Mouse (Mus musculus): ENCODE results near the gene Pdzrn3. TPM values are rescaled to one million over a fixed set of nuclear protein-coding genes. Genes with fewer than 3 reads are reported as not detected.

Gene Pdzrn3
- polyA plus RNA-seq, 1 experiment from 2014 or later = 0.54 TPM

DNA sequence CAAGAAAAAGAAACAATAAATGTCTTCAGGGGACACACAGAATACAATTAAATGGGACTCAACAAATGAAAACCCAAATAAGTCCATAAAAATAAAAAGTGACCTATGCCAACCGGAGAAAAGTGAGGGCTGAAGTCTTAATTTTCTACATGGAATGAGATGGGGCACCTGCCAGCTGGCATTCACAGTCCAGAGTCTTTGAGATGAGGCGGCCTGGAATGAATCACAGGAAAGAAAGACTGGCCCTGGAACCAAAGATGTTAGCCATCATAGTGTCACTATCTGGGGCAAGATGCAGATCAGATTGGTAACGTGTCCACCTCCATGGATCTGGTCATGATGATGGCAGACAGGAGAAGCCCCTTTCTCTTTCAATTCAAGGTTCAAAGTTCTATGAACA lies 50.5 kb downstream of the Pdzrn3 start:
- ATAC-seq (ENCODE audit: low read depth) = no peak
- Histone ChIP-seq H3K9ac (ENCODE audit: low read depth, low read length) (no peak overlapping the region), H3K9me3 (replicated peaks; ENCODE audit: control insufficient read depth, low read length) (no peaks in the 10 kb centered on the region), H3K27me3 (ENCODE audit: control insufficient read depth, insufficient read depth, low read depth, low read length) (no peaks in the 10 kb centered on the region), H3K4me3 (ENCODE audit: low read depth, low read length) (no peak overlapping the region), H3K4me1 (ENCODE audit: control insufficient read depth, low read depth, low read length) (no peaks in the 10 kb centered on the region; the same call in 1 of the 2 replicates), H3K36me3 (ENCODE audit: control insufficient read depth, insufficient read depth) (no peaks in the 10 kb centered on the region), H3K4me2 (ENCODE audit: low read depth, low read length) (no peak overlapping the region), H3K27ac (ENCODE audit: low read length) (no peak overlapping the region)
- 67% methylated on average over 3 of the region's 3 CpGs for WGBS (ENCODE audit: insufficient replicate concordance)

DNA sequence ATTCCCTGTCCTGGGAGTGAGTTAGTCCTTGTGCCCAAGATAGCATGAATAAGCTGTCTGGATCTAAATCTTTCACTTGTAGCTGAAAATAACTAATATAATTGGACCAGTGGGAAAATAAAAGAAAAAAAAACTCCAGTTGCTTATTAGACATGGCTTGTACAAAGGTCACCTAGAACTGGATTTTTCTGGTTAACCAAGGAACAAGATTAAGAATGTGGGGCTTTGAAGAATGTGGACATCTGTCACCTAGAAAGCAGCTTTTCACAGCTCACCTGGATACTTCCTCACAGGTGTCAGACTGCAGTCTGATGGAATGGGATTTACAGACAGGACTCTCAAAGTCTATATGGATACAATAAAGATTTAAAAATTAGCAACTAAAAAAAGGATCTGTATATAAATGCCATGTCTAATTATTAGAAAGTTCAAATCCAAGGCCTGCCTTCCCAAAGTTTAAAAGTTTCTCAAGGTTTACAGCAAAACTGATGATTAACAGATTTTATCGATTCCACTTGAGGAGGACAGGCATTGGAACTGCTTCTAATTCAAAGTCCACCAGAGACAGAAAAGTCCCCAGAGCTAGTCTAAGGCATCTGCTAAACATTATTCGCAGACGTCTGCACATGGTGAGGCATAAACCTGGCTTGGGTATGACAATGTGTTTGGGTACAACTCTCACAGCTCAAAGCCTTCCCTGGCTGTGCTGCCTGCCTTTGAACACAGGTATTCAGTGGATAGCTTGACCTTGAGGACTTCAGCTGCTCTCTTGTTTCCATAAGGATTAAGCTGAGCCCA lies 51.7 kb downstream of the Pdzrn3 start:
- H3K36me3 ChIP-seq (ENCODE audit: control insufficient read depth, insufficient read depth) = no peaks in the 10 kb centered on the region
- H3K4me2 ChIP-seq (ENCODE audit: low read depth, low read length) = no peak overlapping the region
- no peaks in the 10 kb centered on the region for H3K27me3 ChIP-seq (ENCODE audit: control insufficient read depth, insufficient read depth, low read depth, low read length)
- H3K4me3 ChIP-seq (ENCODE audit: low read depth, low read length) = no peak overlapping the region
- no peak overlapping the region for H3K27ac ChIP-seq (ENCODE audit: low read length)
- H3K4me1 ChIP-seq (ENCODE audit: control insufficient read depth, low read depth, low read length) = no peaks in the 10 kb centered on the region; the same call in 1 of the 2 replicates
- WGBS (ENCODE audit: insufficient replicate concordance) = 52% methylated on average over 3 of the region's 3 CpGs
- ATAC-seq (ENCODE audit: low read depth) = no peak
- H3K9ac ChIP-seq (ENCODE audit: low read depth, low read length) = no peak overlapping the region
- H3K9me3 ChIP-seq (replicated peaks; ENCODE audit: control insufficient read depth, low read length) = no peaks in the 10 kb centered on the region

DNA sequence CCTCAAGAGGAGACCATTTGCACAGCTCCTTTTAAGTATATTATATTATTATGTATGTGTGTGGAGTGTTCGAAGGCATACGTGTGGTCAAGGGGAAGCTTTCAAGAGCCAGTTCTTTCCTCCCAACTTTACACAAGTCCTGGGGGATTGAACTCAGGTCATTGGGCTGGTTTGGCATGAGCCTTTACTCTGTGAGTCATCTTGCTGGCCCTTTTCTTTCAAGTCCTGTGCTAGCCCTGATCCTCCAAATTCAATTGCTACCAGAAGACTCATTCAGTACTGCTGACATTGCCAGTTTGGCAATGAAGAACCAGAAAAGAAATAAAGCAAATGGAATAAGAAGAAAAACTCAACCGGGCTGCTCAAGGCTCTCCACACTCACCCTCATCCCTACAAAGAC lies 55.1 kb downstream of the Pdzrn3 start:
- H3K4me3 ChIP-seq (ENCODE audit: low read depth, low read length) = no peak overlapping the region
- no peaks in the 10 kb centered on the region for H3K9me3 ChIP-seq (replicated peaks; ENCODE audit: control insufficient read depth, low read length)
- no peaks in the 10 kb centered on the region for H3K27me3 ChIP-seq (ENCODE audit: control insufficient read depth, insufficient read depth, low read depth, low read length)
- no peaks in the 10 kb centered on the region for H3K4me1 ChIP-seq (ENCODE audit: control insufficient read depth, low read depth, low read length)
- no peaks in the 10 kb centered on the region for H3K36me3 ChIP-seq (ENCODE audit: control insufficient read depth, insufficient read depth)
- H3K9ac ChIP-seq (ENCODE audit: low read depth, low read length) = no peak overlapping the region
- WGBS (ENCODE audit: insufficient replicate concordance) = 70% methylated on average over 3 of the region's 3 CpGs
- no peak overlapping the region for H3K4me2 ChIP-seq (ENCODE audit: low read depth, low read length)
- H3K27ac ChIP-seq (ENCODE audit: low read length) = no peak overlapping the region
- no peak for ATAC-seq (ENCODE audit: low read depth)

GRCm38 (mm10) chr6:101320386-101320785 lies 57.3 kb downstream of the Pdzrn3 start:
- Histone ChIP-seq H3K9me3 (replicated peaks; ENCODE audit: control insufficient read depth, low read length) (no peaks in the 10 kb centered on the region), H3K4me2 (ENCODE audit: low read depth, low read length) (no peak overlapping the region), H3K4me3 (ENCODE audit: low read depth, low read length) (no peak overlapping the region), H3K27ac (ENCODE audit: low read length) (no peak overlapping the region), H3K4me1 (ENCODE audit: control insufficient read depth, low read depth, low read length) (no peaks in the 10 kb centered on the region), H3K9ac (ENCODE audit: low read depth, low read length) (no peak overlapping the region), H3K27me3 (ENCODE audit: control insufficient read depth, insufficient read depth, low read depth, low read length) (no peaks in the 10 kb centered on the region), H3K36me3 (ENCODE audit: control insufficient read depth, insufficient read depth) (no peaks in the 10 kb centered on the region)
- no peak for ATAC-seq (ENCODE audit: low read depth)
- 58% methylated on average over 3 of the region's 3 CpGs for WGBS (ENCODE audit: insufficient replicate concordance)

DNA sequence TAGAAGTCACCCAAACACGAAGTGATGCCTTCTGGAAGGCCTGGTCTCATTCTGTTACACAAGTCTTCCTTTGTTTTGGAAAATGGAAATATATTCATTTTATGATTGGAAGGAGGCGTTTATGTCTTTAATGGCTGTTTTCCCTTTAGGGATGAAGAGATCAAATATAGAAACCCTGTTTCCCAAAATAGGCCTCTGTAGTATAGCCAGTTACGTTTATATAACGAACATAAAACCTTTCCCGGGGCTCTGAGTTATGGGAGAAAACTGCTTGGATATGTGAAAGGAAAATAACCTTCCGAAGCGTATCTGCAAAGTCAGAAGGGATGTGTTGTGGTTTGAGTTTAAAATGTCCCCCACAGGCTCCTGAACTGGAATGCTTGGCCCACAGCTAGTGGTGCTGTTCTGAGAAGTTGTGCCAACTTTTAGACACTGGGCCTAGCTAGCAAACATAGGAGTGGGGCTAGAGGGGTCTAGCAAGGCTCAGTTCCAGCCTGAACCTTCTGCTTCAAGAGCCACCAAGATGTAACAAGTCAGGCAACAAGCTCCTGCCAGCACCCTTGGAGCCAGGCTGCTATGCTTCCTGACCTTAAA lies 58.2 kb downstream of the Pdzrn3 start:
- no peaks in the 10 kb centered on the region for H3K27me3 ChIP-seq (ENCODE audit: control insufficient read depth, insufficient read depth, low read depth, low read length)
- 74% methylated on average over 7 of the region's 7 CpGs for WGBS (ENCODE audit: insufficient replicate concordance)
- H3K4me3 ChIP-seq (ENCODE audit: low read depth, low read length) = no peak overlapping the region
- H3K27ac ChIP-seq (ENCODE audit: low read length) = no peak overlapping the region
- H3K9me3 ChIP-seq (replicated peaks; ENCODE audit: control insufficient read depth, low read length) = no peaks in the 10 kb centered on the region
- H3K9ac ChIP-seq (ENCODE audit: low read depth, low read length) = no peak overlapping the region
- ATAC-seq (ENCODE audit: low read depth) = no peak
- H3K4me2 ChIP-seq (ENCODE audit: low read depth, low read length) = no peak overlapping the region
- H3K36me3 ChIP-seq (ENCODE audit: control insufficient read depth, insufficient read depth) = no peaks in the 10 kb centered on the region
- no peaks in the 10 kb centered on the region for H3K4me1 ChIP-seq (ENCODE audit: control insufficient read depth, low read depth, low read length)

DNA sequence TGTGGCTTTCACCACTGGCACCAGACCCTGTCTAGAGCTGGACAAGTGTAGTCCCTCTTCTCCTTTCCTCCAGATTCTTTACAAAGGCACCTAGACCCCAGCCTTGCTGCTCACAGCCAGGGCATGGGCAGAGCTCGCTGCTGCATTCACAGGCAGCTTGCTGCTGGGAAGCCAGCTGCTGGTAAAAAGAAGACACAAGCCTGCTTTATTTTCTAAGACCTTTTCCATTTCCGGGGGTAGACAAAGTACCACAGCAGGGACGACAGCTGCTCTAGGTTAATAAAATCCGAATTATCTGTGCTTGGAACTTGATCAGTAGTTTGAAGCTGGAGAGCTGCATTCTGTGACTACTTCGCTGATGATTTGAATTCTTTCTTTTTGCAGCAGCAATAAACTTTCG lies 59.2 kb downstream of the Pdzrn3 start:
- no peak overlapping the region for H3K4me3 ChIP-seq (ENCODE audit: low read depth, low read length)
- H3K9me3 ChIP-seq (replicated peaks; ENCODE audit: control insufficient read depth, low read length) = no peaks in the 10 kb centered on the region
- no peak overlapping the region for H3K27ac ChIP-seq (ENCODE audit: low read length)
- H3K4me1 ChIP-seq (ENCODE audit: control insufficient read depth, low read depth, low read length) = no peaks in the 10 kb centered on the region
- no peaks in the 10 kb centered on the region for H3K36me3 ChIP-seq (ENCODE audit: control insufficient read depth, insufficient read depth)
- no peak overlapping the region for H3K4me2 ChIP-seq (ENCODE audit: low read depth, low read length)
- ATAC-seq (ENCODE audit: low read depth) = no peak
- H3K27me3 ChIP-seq (ENCODE audit: control insufficient read depth, insufficient read depth, low read depth, low read length) = no peaks in the 10 kb centered on the region
- H3K9ac ChIP-seq (ENCODE audit: low read depth, low read length) = no peak overlapping the region
- WGBS (ENCODE audit: insufficient replicate concordance) = 56% methylated on average over 6 of the region's 6 CpGs

GRCm38 (mm10) chr6:101311446-101311845 lies 66.3 kb downstream of the Pdzrn3 start:
- no peak for ATAC-seq (ENCODE audit: low read depth)
- Histone ChIP-seq H3K4me2 (ENCODE audit: low read depth, low read length) (no peak overlapping the region), H3K4me3 (ENCODE audit: low read depth, low read length) (no peak overlapping the region), H3K36me3 (ENCODE audit: control insufficient read depth, insufficient read depth) (no peaks in the 10 kb centered on the region), H3K9ac (ENCODE audit: low read depth, low read length) (no peak overlapping the region), H3K9me3 (replicated peaks; ENCODE audit: control insufficient read depth, low read length) (no peaks in the 10 kb centered on the region), H3K4me1 (ENCODE audit: control insufficient read depth, low read depth, low read length) (no peaks in the 10 kb centered on the region), H3K27me3 (ENCODE audit: control insufficient read depth, insufficient read depth, low read depth, low read length) (no peaks in the 10 kb centered on the region), H3K27ac (ENCODE audit: low read length) (no peak overlapping the region)
- WGBS (ENCODE audit: insufficient replicate concordance) = 19% methylated on average over 6 of the region's 6 CpGs

DNA sequence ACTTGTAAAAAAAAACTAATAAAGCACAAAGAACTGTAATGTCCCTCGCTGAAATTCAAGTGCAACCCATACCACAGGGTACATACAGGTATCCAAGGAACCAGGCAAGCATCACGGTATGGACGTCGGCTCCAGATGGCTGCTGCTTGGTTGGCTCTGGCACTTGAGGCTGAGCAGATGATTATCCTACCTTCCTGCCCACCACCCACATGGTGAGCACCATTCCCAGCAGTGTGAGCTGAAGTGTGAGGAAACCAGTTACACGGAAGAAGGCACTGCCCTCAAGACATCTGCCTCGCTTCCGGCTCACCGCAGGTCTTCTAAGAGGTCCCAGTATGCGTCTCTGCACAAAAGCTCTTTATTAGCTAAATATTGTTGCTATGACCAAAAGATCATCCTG lies 67.2 kb downstream of the Pdzrn3 start:
- H3K9me3 ChIP-seq (replicated peaks; ENCODE audit: control insufficient read depth, low read length) = no peaks in the 10 kb centered on the region
- H3K27me3 ChIP-seq (ENCODE audit: control insufficient read depth, insufficient read depth, low read depth, low read length) = no peaks in the 10 kb centered on the region
- H3K27ac ChIP-seq (ENCODE audit: low read length) = no peak overlapping the region
- 77% methylated on average over 9 of the region's 9 CpGs for WGBS (ENCODE audit: insufficient replicate concordance)
- H3K9ac ChIP-seq (ENCODE audit: low read depth, low read length) = no peak overlapping the region
- no peaks in the 10 kb centered on the region for H3K36me3 ChIP-seq (ENCODE audit: control insufficient read depth, insufficient read depth)
- H3K4me1 ChIP-seq (ENCODE audit: control insufficient read depth, low read depth, low read length) = no peaks in the 10 kb centered on the region
- no peak for ATAC-seq (ENCODE audit: low read depth)
- no peak overlapping the region for H3K4me3 ChIP-seq (ENCODE audit: low read depth, low read length)
- no peak overlapping the region for H3K4me2 ChIP-seq (ENCODE audit: low read depth, low read length)

DNA sequence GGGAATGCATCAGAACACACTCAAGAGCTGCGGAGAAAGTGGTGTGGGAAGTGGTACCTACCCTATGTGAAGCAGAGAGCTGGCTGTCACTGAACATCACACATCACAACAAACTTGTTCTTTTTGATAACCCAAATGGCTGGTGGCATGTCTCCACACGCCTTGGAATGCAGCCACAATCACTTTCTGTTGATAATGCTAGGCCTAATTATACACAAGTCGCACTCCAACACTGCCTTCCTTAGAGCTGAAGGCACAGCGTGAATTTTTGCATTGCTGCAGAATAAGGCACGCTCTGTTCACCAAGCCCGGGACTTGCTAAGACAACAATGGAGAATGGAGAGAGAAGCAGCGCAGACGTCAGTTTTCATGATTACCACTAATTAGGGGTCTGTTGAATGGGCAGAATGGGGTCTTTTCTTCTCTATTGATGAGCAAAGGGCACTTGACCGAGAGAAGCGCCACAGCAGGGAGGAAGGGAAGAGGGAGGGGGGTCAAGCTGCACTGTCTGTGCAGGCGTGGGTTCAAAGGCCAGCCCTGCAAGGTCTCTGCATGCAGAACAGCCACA lies 69.6 kb downstream of the Pdzrn3 start:
- Histone ChIP-seq H3K27me3 (ENCODE audit: control insufficient read depth, insufficient read depth, low read depth, low read length) (no peaks in the 10 kb centered on the region), H3K27ac (ENCODE audit: low read length) (no peak overlapping the region), H3K4me2 (ENCODE audit: low read depth, low read length) (no peak overlapping the region), H3K36me3 (ENCODE audit: control insufficient read depth, insufficient read depth) (no peaks in the 10 kb centered on the region), H3K4me3 (ENCODE audit: low read depth, low read length) (no peak overlapping the region), H3K9ac (ENCODE audit: low read depth, low read length) (no peak overlapping the region), H3K4me1 (ENCODE audit: control insufficient read depth, low read depth, low read length) (no peaks in the 10 kb centered on the region; the same call in 1 of the 2 replicates), H3K9me3 (replicated peaks; ENCODE audit: control insufficient read depth, low read length) (no peaks in the 10 kb centered on the region)
- no peak; the same call in 1 of the 2 replicates for ATAC-seq (ENCODE audit: low read depth)
- 65% methylated on average over 11 of the region's 11 CpGs for WGBS (ENCODE audit: insufficient replicate concordance)

Data from liver, embryonic 16.5 days (tissue).